Mouse (Mus musculus): ENCODE results near the gene Sez6. TPM values are rescaled to one million over a fixed set of nuclear protein-coding genes. Genes with fewer than 3 reads are reported as not detected.

The Sez6 gene
- total RNA-seq, 2 experiments from 2014 or later = not detected

Other genes starting within 250 kb of the Sez6 start
- gene Nufip2, start 244.6 kb upstream of the Sez6 start, total RNA-seq (2015; ENCODE audit: low replicate concordance) = 21.6 and 37.3 TPM in 2 replicates
- gene Nufip2, start 244.6 kb upstream of the Sez6 start, total RNA-seq (2017; ENCODE audit: low replicate concordance) = 30.0 and 42.2 TPM in 2 replicates
- gene Cryba1, start 205.5 kb upstream of the Sez6 start, total RNA-seq (2015; ENCODE audit: low replicate concordance) = not detected in 2 replicates
- gene Cryba1, start 205.5 kb upstream of the Sez6 start, total RNA-seq (2017; ENCODE audit: low replicate concordance) = not detected in 2 replicates
- 8.8 and 12.6 TPM in 2 replicates for gene Myo18a, start 167.6 kb upstream of the Sez6 start, total RNA-seq (2015; ENCODE audit: low replicate concordance)
- gene Myo18a, start 167.6 kb upstream of the Sez6 start, total RNA-seq (2017; ENCODE audit: low replicate concordance) = 24.8 and 48.5 TPM in 2 replicates
- not detected in 2 replicates for gene Gm10277, start 143.1 kb upstream of the Sez6 start, total RNA-seq (2015; ENCODE audit: low replicate concordance)
- gene Gm10277, start 143.1 kb upstream of the Sez6 start, total RNA-seq (2017; ENCODE audit: low replicate concordance) = not detected in 2 replicates
- not detected in 2 replicates for gene Pipox, start 36.7 kb upstream of the Sez6 start, total RNA-seq (2015; ENCODE audit: low replicate concordance)
- not detected in 2 replicates for gene Pipox, start 36.7 kb upstream of the Sez6 start, total RNA-seq (2017; ENCODE audit: low replicate concordance)
- gene Phf12, start 52.0 kb downstream of the Sez6 start, total RNA-seq (2015; ENCODE audit: low replicate concordance) = 45.7 and 92.3 TPM in 2 replicates
- gene Phf12, start 52.0 kb downstream of the Sez6 start, total RNA-seq (2017; ENCODE audit: low replicate concordance) = 27.2 and 39.9 TPM in 2 replicates
- 10.1 and 10.8 TPM in 2 replicates for gene Dhrs13, start 101.5 kb downstream of the Sez6 start, total RNA-seq (2015; ENCODE audit: low replicate concordance)
- 7.1 and 10.8 TPM in 2 replicates for gene Dhrs13, start 101.5 kb downstream of the Sez6 start, total RNA-seq (2017; ENCODE audit: low replicate concordance)
- 15.1 and 24.7 TPM in 2 replicates for gene Flot2, start 107.1 kb downstream of the Sez6 start, total RNA-seq (2015; ENCODE audit: low replicate concordance)
- 13.1 and 17.6 TPM in 2 replicates for gene Flot2, start 107.1 kb downstream of the Sez6 start, total RNA-seq (2017; ENCODE audit: low replicate concordance)
- 4.0 and 5.0 TPM in 2 replicates for gene Eral1, start 149.6 kb downstream of the Sez6 start, total RNA-seq (2015; ENCODE audit: low replicate concordance)
- gene Eral1, start 149.6 kb downstream of the Sez6 start, total RNA-seq (2017; ENCODE audit: low replicate concordance) = 3.6 and 6.7 TPM in 2 replicates
- gene Fam222b, start 163.9 kb downstream of the Sez6 start, total RNA-seq (2015; ENCODE audit: low replicate concordance) = 2.9 and 4.3 TPM in 2 replicates
- gene Fam222b, start 163.9 kb downstream of the Sez6 start, total RNA-seq (2017; ENCODE audit: low replicate concordance) = 0.45 and 1.5 TPM in 2 replicates
- 11.3 and 35.3 TPM in 2 replicates for gene Traf4, start 234.8 kb downstream of the Sez6 start, total RNA-seq (2015; ENCODE audit: low replicate concordance)
- gene Traf4, start 234.8 kb downstream of the Sez6 start, total RNA-seq (2017; ENCODE audit: low replicate concordance) = 14.6 and 16.1 TPM in 2 replicates
- gene Nek8, start 245.9 kb downstream of the Sez6 start, total RNA-seq (2015; ENCODE audit: low replicate concordance) = 43.2 and 79.6 TPM in 2 replicates
- 35.9 and 76.8 TPM in 2 replicates for gene Nek8, start 245.9 kb downstream of the Sez6 start, total RNA-seq (2017; ENCODE audit: low replicate concordance)
- gene Tlcd1, start 245.9 kb downstream of the Sez6 start, total RNA-seq (2015; ENCODE audit: low replicate concordance) = 174 and 194 TPM in 2 replicates
- gene Tlcd1, start 245.9 kb downstream of the Sez6 start, total RNA-seq (2017; ENCODE audit: low replicate concordance) = 107 and 197 TPM in 2 replicates